Mouse (Mus musculus) heart, postnatal 14 days (tissue): ENCODE results near the gene Mpo. TPM values are rescaled to one million over a fixed set of nuclear protein-coding genes. Genes with fewer than 3 reads are reported as not detected.

Experiments
- DNase-seq, 2 experiments: peaks; one replicate each; pipeline ENCODE4 v3.0.0; 2021 to 2022
- intact Hi-C: fragments of 180-260 bp; cut with DNase I; formaldehyde crosslinking; loops from one replicate; pipeline ENCODE4 v1.15.1; 2025
- total RNA-seq, 2 experiments: library from RNA; stranded (reverse); gene quantifications; 2 replicates each; pipeline ENCODE4 v1.2.3; 2021

The Mpo gene
- total RNA-seq, 2 experiments from 2014 or later, result 0.61 TPM; not detected in 1

DNA sequence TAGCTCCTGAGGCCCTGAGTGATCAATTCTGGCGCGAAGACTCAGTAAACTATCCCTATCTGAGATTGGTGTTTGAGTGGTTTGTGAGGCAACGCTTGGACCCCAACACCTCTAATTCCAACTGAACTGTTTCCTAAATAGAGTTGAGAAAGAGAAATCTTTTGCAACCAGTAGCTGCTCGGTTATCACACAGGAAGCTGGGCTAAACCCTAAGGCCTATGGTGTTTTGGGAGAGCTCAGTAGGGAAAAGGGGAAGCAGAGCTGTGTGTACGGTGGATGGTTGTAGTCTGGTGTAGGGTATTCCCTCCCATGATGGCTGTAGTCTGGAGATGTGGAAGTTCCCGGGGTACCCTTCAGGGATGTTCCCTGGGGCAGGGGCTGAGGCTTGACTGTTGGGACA is 3.3 kb upstream of the Mpo start:
- no peak for DNase-seq
- intact Hi-C loops, result no loop called here

DNA sequence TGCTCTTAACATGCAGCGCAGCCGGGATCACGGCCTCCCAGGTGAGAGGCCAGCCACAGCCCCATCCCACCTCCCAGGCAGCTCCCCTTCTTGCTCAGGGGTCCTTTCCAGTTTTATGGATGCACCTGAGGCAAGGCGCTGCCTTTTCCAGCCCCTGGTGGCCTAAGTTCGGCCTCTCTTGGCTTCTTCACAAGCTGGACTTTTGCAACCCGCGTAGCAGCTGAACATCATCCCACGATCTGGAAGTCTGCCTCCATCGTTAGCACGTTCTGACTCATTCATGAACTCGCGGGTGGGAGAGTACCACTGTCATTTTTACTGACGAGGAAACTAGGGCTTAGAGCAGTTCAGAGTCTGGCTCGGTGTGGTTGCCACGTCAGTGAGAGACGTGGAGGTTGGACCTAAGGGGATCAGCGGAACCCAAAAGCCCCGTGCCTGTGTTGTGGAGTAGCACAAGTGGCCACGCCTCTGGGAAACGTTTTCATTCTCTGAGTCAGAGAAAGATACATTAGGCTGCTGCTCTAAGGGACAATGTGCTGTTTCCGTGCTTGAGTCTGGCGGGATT is 8.4 kb downstream of the Mpo start:
- intact Hi-C loops, result no loop called here
- peak; percentile 12 to 23 for DNase-seq

DNA sequence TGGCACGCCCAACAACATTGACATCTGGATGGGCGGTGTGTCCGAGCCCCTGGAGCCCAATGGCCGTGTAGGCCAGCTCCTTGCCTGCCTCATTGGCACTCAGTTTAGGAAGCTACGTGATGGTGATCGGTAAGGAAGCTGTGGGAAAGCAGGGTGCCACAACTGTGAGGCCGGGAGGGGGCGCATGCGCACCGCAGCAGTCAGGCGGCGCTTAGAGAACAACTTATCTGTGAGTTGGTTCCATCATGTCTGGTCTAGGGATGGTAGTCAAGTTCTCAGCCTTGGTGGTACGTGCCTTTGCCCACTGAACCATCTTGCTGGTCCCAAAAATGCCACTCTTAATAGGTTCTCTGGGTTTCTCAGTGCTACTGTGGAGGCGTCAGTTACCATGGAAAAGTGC is 9.2 kb downstream of the Mpo start:
- intact Hi-C loops, result no loop called here
- DNase-seq, result no peak

DNA sequence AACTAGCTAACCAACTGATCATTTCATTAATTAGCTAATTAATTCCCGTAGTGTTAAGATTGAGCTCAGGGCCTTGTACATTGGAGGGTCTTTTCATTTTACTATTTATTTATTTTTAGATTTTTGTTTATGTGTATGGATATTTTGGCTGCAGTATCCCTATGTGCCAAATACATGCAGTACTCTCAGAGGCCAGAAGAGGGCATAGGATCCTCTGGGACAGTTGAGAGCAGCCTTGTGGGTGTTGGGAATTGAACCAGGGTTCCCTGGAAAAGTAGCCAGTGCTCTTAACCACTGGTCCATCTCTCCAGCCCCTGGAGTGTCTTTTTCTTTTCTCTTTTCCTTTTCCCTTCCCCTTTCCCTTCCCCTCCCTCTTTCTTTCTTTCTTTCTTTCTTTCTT is 12.1 kb downstream of the Mpo start:
- intact Hi-C loops, result no loop called here
- DNase-seq, result peak in 1 of 2 experiments; percentile 32

DNA sequence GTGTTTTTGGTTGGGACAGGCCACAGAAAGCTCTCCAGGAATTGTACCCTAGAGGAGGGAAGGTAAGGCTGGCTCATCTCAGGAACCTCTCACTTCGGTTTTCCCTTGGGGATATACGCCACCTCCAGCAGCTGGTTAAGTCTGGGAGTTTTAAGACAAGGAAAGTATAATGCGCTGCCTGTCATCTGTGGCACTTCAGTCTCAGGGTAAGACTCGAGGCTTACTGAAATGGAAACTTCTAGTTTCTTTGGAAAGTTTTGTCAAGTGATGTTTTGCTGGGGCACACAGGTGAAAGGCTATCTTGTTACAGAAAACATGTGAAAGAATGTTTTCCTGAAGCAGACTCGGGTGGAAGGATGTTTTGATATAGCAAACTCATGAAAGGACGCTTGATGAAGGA is 14.1 kb downstream of the Mpo start:
- intact Hi-C loops, result no loop called here

DNA sequence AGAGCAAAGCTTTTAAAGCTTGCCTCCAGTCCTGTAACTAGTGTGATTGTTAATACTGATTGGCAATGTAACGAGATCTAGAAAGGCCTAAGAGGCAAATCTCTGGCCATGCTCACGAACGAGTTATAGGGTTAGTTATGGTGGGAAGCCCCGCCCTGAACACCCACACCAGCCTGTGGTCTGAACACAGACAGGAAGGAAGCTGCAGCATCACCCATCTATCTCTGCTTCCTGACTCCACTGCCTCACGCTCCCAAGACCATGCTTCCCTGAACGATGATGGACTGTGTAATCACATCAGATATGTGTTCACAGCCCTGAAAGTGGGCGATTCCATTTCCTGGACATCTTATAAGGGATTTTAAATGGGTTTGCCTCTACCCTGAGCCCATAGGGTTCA is 14.9 kb downstream of the Mpo start:
- DNase-seq, result no peak
- intact Hi-C loops, result no loop called here

More for the DNA sequence above, 14.1 kb downstream of the Mpo start:
- DNase-seq, result no peak

DNA sequence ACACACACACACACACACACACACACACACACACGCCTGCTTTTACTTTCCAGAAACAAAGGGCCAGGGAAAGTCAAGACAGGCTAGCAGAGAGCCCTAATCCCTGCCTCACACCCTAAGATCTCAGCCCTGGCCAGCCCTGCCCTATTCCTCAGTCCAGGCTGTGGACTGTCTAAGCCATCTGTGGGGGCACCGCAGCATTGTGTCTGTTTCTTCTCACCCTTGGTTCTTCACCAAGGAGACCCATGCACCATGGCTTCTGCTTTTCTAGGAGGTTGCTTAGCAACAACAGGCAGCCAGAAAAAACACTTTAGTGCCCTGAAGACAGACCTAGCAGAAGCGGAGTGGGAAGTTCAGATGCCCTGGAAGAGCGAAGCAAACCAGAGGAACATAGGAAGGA is 18.0 kb downstream of the Mpo start:
- intact Hi-C loops, result no loop called here
- DNase-seq, result no peak

DNA sequence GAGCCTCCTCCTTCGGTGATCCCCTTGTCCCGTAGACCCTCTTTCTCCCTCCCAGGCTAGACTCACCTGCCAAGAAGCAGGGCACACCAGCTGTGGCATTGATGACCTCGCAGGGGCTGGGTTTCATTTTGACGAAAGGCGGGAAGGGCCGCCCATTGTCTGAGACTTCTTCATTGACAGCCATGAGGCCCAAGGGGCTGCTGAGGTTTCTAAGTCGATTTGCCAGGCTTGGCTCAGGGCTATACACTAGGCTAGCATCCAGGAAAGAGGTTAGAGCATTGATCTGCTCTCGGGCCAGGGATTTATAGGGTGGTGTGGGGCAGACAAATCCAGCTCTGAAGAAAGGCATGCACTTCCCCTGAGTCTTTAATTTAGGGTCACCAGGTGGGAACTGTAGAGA is 21.4 kb downstream of the Mpo start:
- no peak for DNase-seq
- intact Hi-C loops, result no loop called here

DNA sequence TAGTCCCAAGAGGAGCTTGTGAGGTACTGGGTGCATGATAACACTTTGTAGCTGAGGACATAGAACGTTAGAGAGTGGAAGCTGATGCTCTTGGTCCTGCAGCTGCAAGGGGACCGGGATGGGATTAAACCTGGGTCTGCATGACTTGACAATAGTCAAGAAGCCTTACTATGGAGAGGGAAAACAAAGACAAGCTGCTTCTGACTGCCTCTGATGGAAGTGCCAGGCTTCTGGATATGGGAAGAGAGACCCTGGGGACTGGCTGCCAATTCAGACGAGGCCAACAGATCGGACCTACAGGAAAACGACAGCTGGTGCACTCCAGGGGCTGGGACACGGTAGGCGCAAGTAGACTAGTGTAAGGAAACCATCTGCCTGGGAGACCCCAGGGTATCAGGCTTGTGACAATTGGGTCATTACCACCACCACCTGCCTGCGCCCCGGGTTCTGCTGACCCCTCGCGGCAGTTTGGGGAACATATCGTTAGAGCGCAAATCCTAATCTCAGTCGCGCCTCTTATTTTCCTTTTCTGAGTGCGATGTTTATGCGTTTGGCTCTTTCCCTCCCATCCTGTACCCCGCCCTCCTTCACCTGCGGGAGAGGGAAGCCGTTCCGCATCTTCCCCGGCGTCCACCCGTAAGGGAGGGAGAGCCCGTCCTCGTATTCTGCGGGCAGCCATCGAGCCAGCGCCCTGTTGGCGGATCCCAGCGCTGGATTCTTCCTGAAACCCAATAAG is 23.5 kb downstream of the Mpo start:
- intact Hi-C loops, result loop anchor here (1.0 kb wide), 1 partner anchor 155 kb away; the partner anchor contains the start of gene Rnf43
- peak; percentile 31 to 51 for DNase-seq

DNA sequence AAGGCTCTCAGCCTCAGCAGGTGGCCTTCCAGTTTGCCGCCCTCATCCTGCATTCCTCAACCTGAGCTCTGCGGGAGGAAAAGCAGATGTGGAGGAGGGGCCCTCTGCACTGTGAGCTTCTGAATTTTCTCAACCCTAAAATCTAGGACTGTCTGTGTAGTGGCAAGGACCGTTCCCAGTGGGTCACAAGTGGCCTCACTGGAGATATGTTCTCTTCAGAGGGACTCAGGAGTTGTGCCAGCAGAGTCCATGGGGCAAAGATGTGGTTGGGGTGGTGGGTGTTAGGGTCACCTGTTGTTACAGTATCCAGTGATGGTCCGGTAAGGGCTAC is 24.0 kb downstream of the Mpo start:
- DNase-seq, result no peak

DNA sequence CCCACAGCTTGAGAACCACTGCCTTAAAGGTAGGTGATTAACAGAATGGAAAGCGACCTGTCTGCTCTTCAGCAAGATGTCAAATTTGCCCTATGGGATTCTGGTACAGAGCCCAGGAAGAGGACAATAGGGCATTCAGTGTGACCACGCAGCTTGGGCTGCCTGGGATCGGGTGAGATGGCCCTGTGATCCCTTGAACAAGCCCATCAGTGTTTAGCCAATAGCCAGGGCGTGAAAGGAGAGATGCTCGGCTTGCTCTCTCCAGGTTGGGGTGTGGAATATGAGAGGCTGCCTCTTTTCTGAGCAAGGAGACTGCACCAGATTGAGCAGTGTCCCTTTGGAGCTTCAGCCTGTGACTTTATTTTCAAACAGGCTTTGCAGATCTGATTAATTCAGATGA is 28.1 kb downstream of the Mpo start:
- intact Hi-C loops, result no loop called here
- no peak for DNase-seq

More for the DNA sequence above, 24.0 kb downstream of the Mpo start:
- intact Hi-C loops, result loop anchor here (1.0 kb wide), 1 partner anchor 155 kb away; the partner anchor contains the start of gene Rnf43

DNA sequence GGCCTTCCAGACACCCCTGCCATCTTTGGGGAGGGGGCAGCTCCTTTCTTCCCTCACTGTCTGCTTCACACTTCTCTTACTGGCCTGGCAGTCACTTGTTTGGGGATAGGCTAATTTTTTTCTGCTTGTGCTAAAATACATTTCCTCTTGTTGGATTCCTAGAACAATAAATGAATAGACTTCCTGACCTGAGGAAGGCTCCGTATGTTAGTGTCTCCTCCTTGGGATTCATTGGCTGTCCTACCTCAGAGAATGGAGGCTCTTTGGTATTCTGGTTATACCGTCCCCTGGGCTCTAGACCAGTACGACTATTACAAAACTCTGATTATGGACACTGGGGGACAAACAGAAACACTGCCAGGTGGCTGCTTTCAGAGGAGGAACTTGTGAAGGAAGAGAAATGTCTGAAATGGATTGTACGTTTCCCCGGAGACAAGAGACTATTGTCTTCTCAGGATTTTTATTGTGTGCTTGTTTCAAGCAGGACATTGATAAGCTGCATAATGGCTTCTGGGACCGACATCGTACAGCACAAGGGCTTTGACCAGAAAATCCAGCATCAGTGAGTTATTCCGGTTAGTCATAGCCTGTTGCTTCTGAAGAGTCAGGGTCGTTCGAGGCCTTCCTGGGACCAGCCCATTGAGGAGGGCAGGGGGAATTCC is 35.0 kb downstream of the Mpo start, which contains the start of gene Lpo:
Gene Lpo (minus strand): TSS at position 51 of the 662 bp plus-strand sequence.
- intact Hi-C loops, result no loop called here
- no peak for DNase-seq

DNA sequence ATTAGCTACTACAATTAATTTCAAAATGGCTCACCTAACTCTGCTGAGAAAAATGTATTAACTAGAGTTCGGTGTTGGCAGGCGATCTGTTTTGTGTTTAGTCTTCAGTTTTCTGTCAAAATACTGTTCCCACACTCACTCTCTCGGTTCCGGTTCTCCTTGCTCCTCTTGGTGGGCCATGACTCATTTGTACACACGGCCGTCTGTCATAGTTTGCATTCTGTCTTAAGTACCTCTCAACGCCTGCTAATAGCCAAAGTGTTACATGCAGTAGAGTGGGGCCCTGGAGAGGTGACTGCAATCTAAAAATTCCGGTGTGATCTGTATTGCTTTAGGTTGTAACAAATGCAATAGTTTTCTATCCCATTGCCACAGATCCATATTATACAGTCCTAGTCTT is 47.3 kb downstream of the Mpo start:
- no peak for DNase-seq
- intact Hi-C loops, result no loop called here

DNA sequence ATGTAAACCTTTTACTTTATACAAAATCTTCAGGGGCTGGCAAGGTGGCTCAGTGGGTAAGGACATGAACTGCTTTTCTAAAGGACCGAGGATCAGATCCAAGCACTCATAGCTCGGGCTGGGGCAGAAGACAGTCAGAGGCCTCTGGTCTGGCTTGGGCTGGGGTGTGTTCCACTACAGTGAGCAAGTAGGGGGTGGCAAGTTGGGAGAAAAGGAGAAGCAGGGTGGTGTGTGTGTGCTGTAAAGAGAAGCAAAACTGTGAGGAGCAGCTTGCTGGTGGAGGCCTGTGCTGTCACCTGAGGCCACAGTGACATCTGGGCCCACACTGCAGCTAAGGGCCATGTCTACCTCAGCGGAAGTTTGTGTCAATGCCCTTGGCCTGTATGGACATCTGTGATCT is 48.1 kb downstream of the Mpo start:
- no peak for DNase-seq
- intact Hi-C loops, result no loop called here

DNA sequence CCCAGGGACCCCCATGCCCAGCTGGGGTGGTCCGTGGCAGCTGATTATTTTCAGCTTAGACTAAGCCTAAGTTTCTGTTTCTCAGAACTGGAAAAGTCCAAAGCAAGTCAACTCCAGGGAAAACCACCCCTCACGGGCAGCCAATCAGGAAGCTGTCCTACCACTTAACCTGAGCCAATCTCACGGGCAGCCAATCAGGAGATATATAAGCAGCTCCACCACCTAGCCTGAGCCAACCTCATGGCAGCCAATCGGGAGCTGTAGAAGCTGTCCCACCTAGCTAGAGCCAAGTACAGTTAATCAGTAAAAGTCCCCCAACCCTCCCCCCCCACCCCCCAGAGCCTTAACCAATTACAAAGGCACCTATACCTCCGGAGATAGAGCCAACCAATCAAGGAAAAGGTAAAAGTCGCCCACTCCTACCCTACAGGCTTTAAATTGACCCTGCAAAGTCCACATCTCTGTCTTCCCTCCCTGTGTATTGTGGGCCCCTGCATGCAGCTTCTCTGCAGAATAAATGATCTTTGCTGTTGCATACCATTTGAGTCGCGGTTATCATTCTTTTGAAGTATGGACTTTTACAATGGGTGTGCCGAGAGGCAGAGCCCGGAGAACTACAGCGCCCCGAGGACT is 53.7 kb downstream of the Mpo start:
- intact Hi-C loops, result no loop called here
- no peak for DNase-seq

DNA sequence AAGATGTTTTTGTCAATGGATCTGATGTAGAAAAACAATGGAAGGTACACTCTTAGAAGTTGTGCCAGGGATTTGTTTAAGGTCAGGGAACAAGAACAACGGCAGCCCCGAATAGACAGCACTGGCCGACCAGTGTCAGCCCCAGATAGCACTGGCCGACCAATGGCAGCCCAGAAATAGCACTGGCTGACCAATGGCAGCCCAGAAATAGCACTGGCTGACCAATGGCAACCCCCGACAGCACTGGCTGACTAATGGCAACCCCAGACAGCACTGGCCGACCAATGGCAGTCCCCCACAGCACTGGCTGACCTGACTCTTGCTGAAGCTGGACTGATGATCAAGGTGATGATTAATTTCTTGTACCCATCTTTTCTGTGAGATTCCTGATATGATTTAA is 54.5 kb downstream of the Mpo start:
- DNase-seq, result no peak
- intact Hi-C loops, result no loop called here

DNA sequence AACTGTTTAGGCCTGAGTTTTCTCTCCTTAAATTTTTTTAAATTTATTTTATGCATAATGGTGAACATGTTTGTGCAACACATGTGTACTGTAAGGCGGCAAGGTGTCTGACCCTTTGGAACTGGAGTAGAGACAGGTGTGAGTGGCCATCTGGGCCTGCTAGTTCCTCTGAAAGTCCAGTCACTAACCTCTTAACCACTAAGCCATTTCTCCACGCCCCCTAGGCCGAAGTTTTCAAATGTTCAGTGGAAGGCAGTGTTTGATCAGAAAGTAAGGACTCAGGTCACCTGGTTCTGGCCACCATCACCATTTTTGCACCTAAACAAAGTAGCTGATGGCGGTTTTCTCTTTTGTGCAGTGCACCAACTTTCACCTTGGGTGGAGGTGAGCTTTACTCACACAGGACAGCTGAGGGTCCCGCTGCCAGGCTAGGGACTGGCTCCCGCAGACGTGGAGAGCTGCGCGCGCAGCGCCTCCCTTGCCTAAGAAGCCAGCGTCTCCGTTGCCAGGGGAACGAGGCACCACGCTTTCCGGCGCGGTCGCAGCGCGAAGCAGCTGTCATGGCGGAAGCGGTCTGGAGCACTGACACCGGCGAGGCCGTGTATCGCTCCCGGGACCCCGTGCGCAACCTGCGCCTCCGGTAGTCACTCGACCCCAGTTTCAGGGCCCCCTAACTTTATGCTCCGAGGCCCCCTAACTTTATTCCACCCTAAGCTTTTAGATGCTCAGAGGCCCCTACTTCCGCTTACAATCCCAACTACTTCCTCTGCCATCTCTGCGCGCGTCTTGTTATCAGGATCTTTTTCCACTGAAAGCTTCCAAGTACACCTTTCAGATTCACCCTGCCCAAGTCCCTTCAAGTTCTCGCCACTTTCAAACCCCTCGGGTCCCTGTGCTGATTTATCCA is 59.6 kb downstream of the Mpo start, which contains the start of gene Mks1:
Gene Mks1 (plus strand): TSS at position 526 of the 907 bp plus-strand sequence.
- intact Hi-C loops, result no loop called here
- DNase-seq, result peak; percentile 86 to 92

DNA sequence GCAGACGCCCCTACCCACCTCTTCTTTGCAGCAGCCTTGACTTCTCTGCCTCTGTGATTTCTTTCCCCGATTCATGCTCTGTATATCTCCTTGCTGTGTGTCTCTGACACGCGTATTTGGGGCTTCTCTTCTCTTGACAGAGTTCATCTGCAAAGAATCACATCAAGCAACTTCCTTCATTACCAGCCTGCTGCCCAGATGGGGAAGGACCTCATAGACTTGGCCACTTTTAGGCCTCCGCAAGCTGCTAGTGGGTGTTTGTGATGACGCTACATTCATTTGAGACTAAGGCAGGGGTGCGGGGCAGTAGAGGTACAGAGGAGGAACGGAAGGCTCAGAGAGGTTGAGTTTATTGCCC is 60.2 kb downstream of the Mpo start:
- DNase-seq, result no peak
- intact Hi-C loops, result no loop called here
